Mouse (Mus musculus): ENCODE data around the gene Gm17087. TPM values are rescaled to one million over a fixed set of nuclear protein-coding genes. Genes with fewer than 3 reads are reported as not detected.

Gene Gm17087
- polyA plus RNA-seq (2015; fragmentation: Nextera tagmentation; extraction: Ambion mirVana) = not detected in 2 replicates

- no peaks in the 10 kb centered on the region for H3K4me1 ChIP-seq (ENCODE audit: control insufficient read depth, low read depth, low read length)
- no peak within 1 kb of the TSS for H3K4me2 ChIP-seq (ENCODE audit: low read depth, low read length)
- no peak within 1 kb of the TSS for H3K9ac ChIP-seq (ENCODE audit: low read depth, low read length)
- no peaks in the 10 kb centered on the region for H3K27me3 ChIP-seq (ENCODE audit: control insufficient read depth, insufficient read depth, low read depth, low read length)
- no peak within 1 kb of the TSS for H3K4me3 ChIP-seq (ENCODE audit: low read depth, low read length)
- 70% methylated on average over 6 of the region's 6 CpGs for WGBS (ENCODE audit: insufficient replicate concordance)
- H3K27ac ChIP-seq (ENCODE audit: low read length) = no peak within 1 kb of the TSS
- no peaks in the 10 kb centered on the region for H3K36me3 ChIP-seq (ENCODE audit: control insufficient read depth, insufficient read depth)
- H3K9me3 ChIP-seq (replicated peaks; ENCODE audit: control insufficient read depth, low read length) = no peaks in the 10 kb centered on the region
- no peak for ATAC-seq (ENCODE audit: low read depth)
Observed at GRCm38 (mm10) chr17:8566850-8567249, at the start of gene Gm17087. Gene Gm17087, minus strand, starts transcription at chr17:8566950.

- WGBS (ENCODE audit: insufficient replicate concordance) = 26% methylated on average over 7 of the region's 7 CpGs
- no peak for ATAC-seq (ENCODE audit: low read depth)
- no peaks in the 10 kb centered on the region for H3K36me3 ChIP-seq (ENCODE audit: control insufficient read depth, insufficient read depth)
Observed at GRCm38 (mm10) chr17:8613882-8614551, 47.3 kb upstream of the Gm17087 start.

GRCm38 (mm10) chr17:8611916-8612315 is 45.2 kb upstream of the Gm17087 start:
- H3K9ac ChIP-seq (ENCODE audit: low read depth, low read length) = no peak overlapping the region
- H3K27ac ChIP-seq (ENCODE audit: low read length) = no peak overlapping the region
- H3K27me3 ChIP-seq (ENCODE audit: control insufficient read depth, insufficient read depth, low read depth, low read length) = no peaks in the 10 kb centered on the region
- WGBS (ENCODE audit: insufficient replicate concordance) = 53% methylated on average over 4 of the region's 4 CpGs
- no peak overlapping the region for H3K4me3 ChIP-seq (ENCODE audit: low read depth, low read length)
- no peak overlapping the region for H3K4me2 ChIP-seq (ENCODE audit: low read depth, low read length)
- ATAC-seq (ENCODE audit: low read depth) = no peak
- H3K4me1 ChIP-seq (ENCODE audit: control insufficient read depth, low read depth, low read length) = no peaks in the 10 kb centered on the region
- H3K36me3 ChIP-seq (ENCODE audit: control insufficient read depth, insufficient read depth) = no peaks in the 10 kb centered on the region
- H3K9me3 ChIP-seq (replicated peaks; ENCODE audit: control insufficient read depth, low read length) = no peaks in the 10 kb centered on the region

More at GRCm38 (mm10) chr17:8613882-8614551, 47.3 kb upstream of the Gm17087 start:
- H3K27me3 ChIP-seq (ENCODE audit: control insufficient read depth, insufficient read depth, low read depth, low read length) = no peaks in the 10 kb centered on the region
- H3K4me3 ChIP-seq (ENCODE audit: low read depth, low read length) = no peak overlapping the region
- H3K9ac ChIP-seq (ENCODE audit: low read depth, low read length) = no peak overlapping the region
- H3K4me1 ChIP-seq (ENCODE audit: control insufficient read depth, low read depth, low read length) = no peaks in the 10 kb centered on the region
- no peak overlapping the region for H3K4me2 ChIP-seq (ENCODE audit: low read depth, low read length)
- H3K9me3 ChIP-seq (replicated peaks; ENCODE audit: control insufficient read depth, low read length) = no peaks in the 10 kb centered on the region
- no peak overlapping the region for H3K27ac ChIP-seq (ENCODE audit: low read length)

- no peaks in the 10 kb centered on the region for H3K4me1 ChIP-seq (ENCODE audit: control insufficient read depth, low read depth, low read length)
- no peaks in the 10 kb centered on the region for H3K36me3 ChIP-seq (ENCODE audit: control insufficient read depth, insufficient read depth)
- no peak for ATAC-seq (ENCODE audit: low read depth)
- 35% methylated on average over 3 of the region's 3 CpGs for WGBS (ENCODE audit: insufficient replicate concordance)
- H3K9ac ChIP-seq (ENCODE audit: low read depth, low read length) = no peak overlapping the region
- H3K27me3 ChIP-seq (ENCODE audit: control insufficient read depth, insufficient read depth, low read depth, low read length) = no peaks in the 10 kb centered on the region
- no peak overlapping the region for H3K27ac ChIP-seq (ENCODE audit: low read length)
- no peak overlapping the region for H3K4me2 ChIP-seq (ENCODE audit: low read depth, low read length)
- no peak overlapping the region for H3K4me3 ChIP-seq (ENCODE audit: low read depth, low read length)
- no peaks in the 10 kb centered on the region for H3K9me3 ChIP-seq (replicated peaks; ENCODE audit: control insufficient read depth, low read length)
Observed at GRCm38 (mm10) chr17:8606695-8607094, 39.9 kb upstream of the Gm17087 start.

- H3K9ac ChIP-seq (ENCODE audit: low read depth, low read length) = no peak overlapping the region
- H3K27me3 ChIP-seq (ENCODE audit: control insufficient read depth, insufficient read depth, low read depth, low read length) = no peaks in the 10 kb centered on the region
- no peaks in the 10 kb centered on the region for H3K9me3 ChIP-seq (replicated peaks; ENCODE audit: control insufficient read depth, low read length)
- H3K27ac ChIP-seq (ENCODE audit: low read length) = no peak overlapping the region
- no peaks in the 10 kb centered on the region for H3K36me3 ChIP-seq (ENCODE audit: control insufficient read depth, insufficient read depth)
- no peak overlapping the region for H3K4me3 ChIP-seq (ENCODE audit: low read depth, low read length)
- WGBS (ENCODE audit: insufficient replicate concordance) = 63% methylated on average over 5 of the region's 5 CpGs
- no peak for ATAC-seq (ENCODE audit: low read depth)
- no peak overlapping the region for H3K4me2 ChIP-seq (ENCODE audit: low read depth, low read length)
- no peaks in the 10 kb centered on the region for H3K4me1 ChIP-seq (ENCODE audit: control insufficient read depth, low read depth, low read length)
Observed at GRCm38 (mm10) chr17:8605921-8606320, 39.2 kb upstream of the Gm17087 start.

- H3K27me3 ChIP-seq (ENCODE audit: control insufficient read depth, insufficient read depth, low read depth, low read length) = peaks cover 2% of the 10 kb centered on the region; the same call in 1 of the 2 replicates
- no peak for ATAC-seq (ENCODE audit: low read depth)
- no peak overlapping the region for H3K4me2 ChIP-seq (ENCODE audit: low read depth, low read length)
- 54% methylated on average over 3 of the region's 3 CpGs for WGBS (ENCODE audit: insufficient replicate concordance)
- H3K9me3 ChIP-seq (replicated peaks; ENCODE audit: control insufficient read depth, low read length) = no peaks in the 10 kb centered on the region
- no peaks in the 10 kb centered on the region for H3K4me1 ChIP-seq (ENCODE audit: control insufficient read depth, low read depth, low read length)
- no peak overlapping the region for H3K27ac ChIP-seq (ENCODE audit: low read length)
- no peak overlapping the region for H3K4me3 ChIP-seq (ENCODE audit: low read depth, low read length)
- H3K36me3 ChIP-seq (ENCODE audit: control insufficient read depth, insufficient read depth) = no peaks in the 10 kb centered on the region
- no peak overlapping the region for H3K9ac ChIP-seq (ENCODE audit: low read depth, low read length)
Observed at GRCm38 (mm10) chr17:8602976-8603375, 36.2 kb upstream of the Gm17087 start.

GRCm38 (mm10) chr17:8597790-8598189 is 31.0 kb upstream of the Gm17087 start:
- no peak overlapping the region for H3K4me2 ChIP-seq (ENCODE audit: low read depth, low read length)
- no peaks in the 10 kb centered on the region for H3K36me3 ChIP-seq (ENCODE audit: control insufficient read depth, insufficient read depth)
- H3K27ac ChIP-seq (ENCODE audit: low read length) = no peak overlapping the region
- no peak overlapping the region for H3K9ac ChIP-seq (ENCODE audit: low read depth, low read length)
- no peak for ATAC-seq (ENCODE audit: low read depth)
- WGBS (ENCODE audit: insufficient replicate concordance) = 8% methylated on average over 7 of the region's 7 CpGs
- no peak overlapping the region for H3K4me3 ChIP-seq (ENCODE audit: low read depth, low read length)
- H3K27me3 ChIP-seq (ENCODE audit: control insufficient read depth, insufficient read depth, low read depth, low read length) = peaks cover 5% of the 10 kb centered on the region; the same call in 1 of the 2 replicates
- no peaks in the 10 kb centered on the region for H3K4me1 ChIP-seq (ENCODE audit: control insufficient read depth, low read depth, low read length)
- H3K9me3 ChIP-seq (replicated peaks; ENCODE audit: control insufficient read depth, low read length) = no peaks in the 10 kb centered on the region

- peaks cover 2% of the 10 kb centered on the region; the same call in 1 of the 2 replicates for H3K27me3 ChIP-seq (ENCODE audit: control insufficient read depth, insufficient read depth, low read depth, low read length)
- no peak for ATAC-seq (ENCODE audit: low read depth)
- no peak overlapping the region for H3K27ac ChIP-seq (ENCODE audit: low read length)
- 9% methylated on average over 22 of the region's 22 CpGs for WGBS (ENCODE audit: insufficient replicate concordance)
- H3K4me1 ChIP-seq (ENCODE audit: control insufficient read depth, low read depth, low read length) = no peaks in the 10 kb centered on the region
- H3K9me3 ChIP-seq (replicated peaks; ENCODE audit: control insufficient read depth, low read length) = no peaks in the 10 kb centered on the region
- H3K4me3 ChIP-seq (ENCODE audit: low read depth, low read length) = no peak overlapping the region
- no peak overlapping the region for H3K9ac ChIP-seq (ENCODE audit: low read depth, low read length)
- H3K4me2 ChIP-seq (ENCODE audit: low read depth, low read length) = 0 out of 2 replicates have a peak overlapping the region, but pooled peaks have one; percentile 23
- H3K36me3 ChIP-seq (ENCODE audit: control insufficient read depth, insufficient read depth) = no peaks in the 10 kb centered on the region
Observed at GRCm38 (mm10) chr17:8592427-8593277, 25.9 kb upstream of the Gm17087 start.

- H3K9ac ChIP-seq (ENCODE audit: low read depth, low read length) = no peak overlapping the region
- no peak overlapping the region for H3K4me2 ChIP-seq (ENCODE audit: low read depth, low read length)
- H3K9me3 ChIP-seq (replicated peaks; ENCODE audit: control insufficient read depth, low read length) = no peaks in the 10 kb centered on the region
- H3K27ac ChIP-seq (ENCODE audit: low read length) = no peak overlapping the region
- H3K4me3 ChIP-seq (ENCODE audit: low read depth, low read length) = no peak overlapping the region
- no peaks in the 10 kb centered on the region for H3K27me3 ChIP-seq (ENCODE audit: control insufficient read depth, insufficient read depth, low read depth, low read length)
- ATAC-seq (ENCODE audit: low read depth) = no peak
- H3K4me1 ChIP-seq (ENCODE audit: control insufficient read depth, low read depth, low read length) = no peaks in the 10 kb centered on the region
- 66% methylated on average over 8 of the region's 8 CpGs for WGBS (ENCODE audit: insufficient replicate concordance)
- H3K36me3 ChIP-seq (ENCODE audit: control insufficient read depth, insufficient read depth) = no peaks in the 10 kb centered on the region
Observed at GRCm38 (mm10) chr17:8581579-8581978, 14.8 kb upstream of the Gm17087 start.

Measured in liver, embryonic 16.5 days (tissue).